In genomic region chr11:120824787-120825288, GRCm38 (mm10) we compare ENCODE assay signal across 8 mouse cellular contexts. TPM values are rescaled to one million over a fixed set of nuclear protein-coding genes. Genes with fewer than 3 reads are reported as not detected.
DNase-seq lines count a peak whose midpoint lies in the region; ATAC-seq and TF ChIP-seq lines count a peak whose summit lies in the region.

No protein-coding gene starts in this region.

- no peak for DNase-seq in heart, adult 11 months
- DNase-seq in ES-E14 (ENCODE audit: low read depth, low spot score), result no peak
- no peak for DNase-seq in right cerebral cortex, postnatal 36 days (ENCODE audit: low spot score in 2 of 2)
- no peak for DNase-seq in adipocyte (ENCODE audit: low spot score)

- in situ Hi-C loops in ES-E14 (cut with MboI; ENCODE audit: low sequenced_read_pairs in 2 of 2, unreplicated experiment in 2 of 2), result no loop called here

- H3K27ac ChIP-seq in heart, embryonic 13.5 days (replicated peaks), result peak overlapping the region; percentile 94
- H3K27ac ChIP-seq in ES-E14 (ENCODE audit: insufficient read depth, low read depth, low read length, poor library complexity, severe bottlenecking), result peak overlapping the region; percentile 50; the same call in 1 of the 2 replicates
- peak overlapping the region; percentile 99 for H3K27ac ChIP-seq in forebrain, embryonic 15.5 days (replicated peaks)
- peak overlapping the region; percentile 70 for H3K27ac ChIP-seq in liver, embryonic 16.5 days (ENCODE audit: low read length)

- no peaks in the 10 kb centered on the region for H3K9me3 ChIP-seq in heart, embryonic 13.5 days
- no peaks in the 10 kb centered on the region for H3K9me3 ChIP-seq in ES-E14 (ENCODE audit: control insufficient read depth, insufficient read depth, low read depth, low read length)
- H3K9me3 ChIP-seq in forebrain, embryonic 15.5 days, result no peaks in the 10 kb centered on the region
- H3K9me3 ChIP-seq in liver, embryonic 16.5 days (replicated peaks; ENCODE audit: control insufficient read depth, low read length), result no peaks in the 10 kb centered on the region

- no peaks in the 10 kb centered on the region for H3K27me3 ChIP-seq in heart, embryonic 13.5 days (replicated peaks)
- H3K27me3 ChIP-seq in forebrain, embryonic 15.5 days, result no peaks in the 10 kb centered on the region
- no peaks in the 10 kb centered on the region for H3K27me3 ChIP-seq in liver, embryonic 16.5 days (ENCODE audit: control insufficient read depth, insufficient read depth, low read depth, low read length)

- H3K4me1 ChIP-seq in heart, embryonic 13.5 days, result peaks cover 47% of the 10 kb centered on the region
- H3K4me1 ChIP-seq in ES-E14 (ENCODE audit: control insufficient read depth in 2 of 2, insufficient read depth in 2 of 2, low read length in 2 of 2, poor library complexity in 1 of 2), result peaks cover 4 to 31% of the 10 kb centered on the region in 2 experiments; a peak in 3 of 4 replicates
- H3K4me1 ChIP-seq in forebrain, embryonic 15.5 days, result peaks cover 42% of the 10 kb centered on the region
- peaks cover 31% of the 10 kb centered on the region for H3K4me1 ChIP-seq in liver, embryonic 16.5 days (ENCODE audit: control insufficient read depth, low read depth, low read length)

- under 1% methylated on average over 21 of the region's 21 CpGs for WGBS in heart, embryonic 13.5 days
- under 1% methylated on average over 21 of the region's 21 CpGs for WGBS in forebrain, embryonic 15.5 days
- under 1% methylated on average over 21 of the region's 21 CpGs for WGBS in liver, embryonic 16.5 days (ENCODE audit: insufficient replicate concordance)

- peak overlapping the region; percentile 94 for H3K9ac ChIP-seq in heart, embryonic 13.5 days
- H3K9ac ChIP-seq in ES-E14 (ENCODE audit: insufficient read depth, low read depth, low read length, poor library complexity, severe bottlenecking), result peak overlapping the region; percentile 94
- peak overlapping the region; percentile 83 for H3K9ac ChIP-seq in forebrain, embryonic 15.5 days (replicated peaks)
- peak overlapping the region; percentile 82 for H3K9ac ChIP-seq in liver, embryonic 16.5 days (ENCODE audit: low read depth, low read length)

- ATAC-seq in heart, embryonic 13.5 days (ENCODE audit: extremely low read depth, insufficient number of reproducible peaks, low FRiP score, low TSS enrichment), result no peak
- ATAC-seq in forebrain, embryonic 15.5 days (replicated peaks), result peak; percentile 8
- no peak for ATAC-seq in liver, embryonic 16.5 days (ENCODE audit: low read depth)
- ATAC-seq in megakaryocyte progenitor cell, adult 5-6 weeks (replicated peaks; ENCODE audit: poor library complexity), result no peak

- H3K4me3 ChIP-seq in heart, embryonic 13.5 days, result peak overlapping the region; percentile 74
- peak overlapping the region; percentile 79 to 87 for H3K4me3 ChIP-seq in ES-E14 (ENCODE audit: insufficient read depth in 1 of 2, low read depth in 1 of 2, low read length in 2 of 2, poor library complexity in 1 of 2, severe bottlenecking in 1 of 2)
- H3K4me3 ChIP-seq in forebrain, embryonic 15.5 days, result peak overlapping the region; percentile 79
- peak overlapping the region; percentile 75 for H3K4me3 ChIP-seq in liver, embryonic 16.5 days (ENCODE audit: low read depth, low read length)

- peaks cover 26% of the 10 kb centered on the region for H3K36me3 ChIP-seq in heart, embryonic 13.5 days
- H3K36me3 ChIP-seq in ES-E14 (ENCODE audit: control insufficient read depth, insufficient read depth, low read length, poor library complexity, severe bottlenecking), result peaks cover 26% of the 10 kb centered on the region
- peaks cover 20% of the 10 kb centered on the region for H3K36me3 ChIP-seq in forebrain, embryonic 15.5 days
- H3K36me3 ChIP-seq in liver, embryonic 16.5 days (ENCODE audit: control insufficient read depth, insufficient read depth), result peaks cover 4% of the 10 kb centered on the region

- peak overlapping the region; percentile 98 for H3K4me2 ChIP-seq in heart, embryonic 13.5 days
- H3K4me2 ChIP-seq in forebrain, embryonic 15.5 days (replicated peaks), result peak overlapping the region; percentile 94
- H3K4me2 ChIP-seq in liver, embryonic 16.5 days (ENCODE audit: low read depth, low read length), result peak overlapping the region; percentile 99

TF ChIP-seq in ES-E14, 5 proteins besides CTCF, POLR2A, EP300 and RAD21:
- no peak for TF ChIP-seq HCFC1 (IDR thresholded peaks at IDR 0.05; ENCODE audit: borderline replicate concordance, insufficient read depth, low read length)
- no peak for TF ChIP-seq MAFK (IDR thresholded peaks at IDR 0.05; ENCODE audit: insufficient read depth, low read depth, low read length)
- no peak for TF ChIP-seq CHD2 (IDR thresholded peaks at IDR 0.05; ENCODE audit: low read depth, low read length)
- TF ChIP-seq ZNF384 (IDR thresholded peaks at IDR 0.05; ENCODE audit: low read depth, low read length), result no peak
- no peak for TF ChIP-seq ZC3H11A (IDR thresholded peaks at IDR 0.05; ENCODE audit: borderline replicate concordance, low read depth, low read length)
TF ChIP-seq in ES-E14: peak in this region for 0.

RNA-seq across cellular contexts. Expression of gene Fasn, which starts 0.5 kb away (rescaled TPM):
- polyA plus RNA-seq in heart, embryonic 13.5 days (2015; fragmentation: Nextera tagmentation; extraction: Ambion mirVana), result 23.2 and 26.4 TPM in 2 replicates
- total RNA-seq in ES-E14 (2012; rRNA removed), result 210 and 251 TPM in 2 replicates
- polyA plus RNA-seq in forebrain, embryonic 15.5 days (2015; fragmentation: Nextera tagmentation; extraction: Ambion mirVana), result 78.3 and 80.6 TPM in 2 replicates
- polyA plus RNA-seq in liver, embryonic 16.5 days (2015; fragmentation: Nextera tagmentation; extraction: Ambion mirVana), result 20.3 and 24.2 TPM in 2 replicates
- total RNA-seq in megakaryocyte progenitor cell, adult 5-6 weeks (2015), result 44.3 and 66.8 TPM in 2 replicates
- total RNA-seq in megakaryocyte progenitor cell, adult 5-6 weeks (2017), result 32.9 and 36.1 TPM in 2 replicates

RNA-seq across cellular contexts. Expression of gene Dus1l, which starts 28.6 kb away (rescaled TPM):
- polyA plus RNA-seq in heart, embryonic 13.5 days (2015; fragmentation: Nextera tagmentation; extraction: Ambion mirVana), result 40.8 and 45.2 TPM in 2 replicates
- total RNA-seq in ES-E14 (2012; rRNA removed), result 101 and 124 TPM in 2 replicates
- polyA plus RNA-seq in forebrain, embryonic 15.5 days (2015; fragmentation: Nextera tagmentation; extraction: Ambion mirVana), result 50.0 and 50.1 TPM in 2 replicates
- polyA plus RNA-seq in liver, embryonic 16.5 days (2015; fragmentation: Nextera tagmentation; extraction: Ambion mirVana), result 51.4 and 51.6 TPM in 2 replicates
- total RNA-seq in megakaryocyte progenitor cell, adult 5-6 weeks (2015), result 65.0 and 77.7 TPM in 2 replicates
- 53.8 and 60.4 TPM in 2 replicates for total RNA-seq in megakaryocyte progenitor cell, adult 5-6 weeks (2017)

RNA-seq across cellular contexts. Expression of gene Gps1, which starts 40.8 kb away (rescaled TPM):
- 139 and 146 TPM in 2 replicates for polyA plus RNA-seq in heart, embryonic 13.5 days (2015; fragmentation: Nextera tagmentation; extraction: Ambion mirVana)
- total RNA-seq in ES-E14 (2012; rRNA removed), result 289 and 378 TPM in 2 replicates
- polyA plus RNA-seq in forebrain, embryonic 15.5 days (2015; fragmentation: Nextera tagmentation; extraction: Ambion mirVana), result 276 and 287 TPM in 2 replicates
- polyA plus RNA-seq in liver, embryonic 16.5 days (2015; fragmentation: Nextera tagmentation; extraction: Ambion mirVana), result 61.6 and 64.7 TPM in 2 replicates
- total RNA-seq in megakaryocyte progenitor cell, adult 5-6 weeks (2015), result 81.2 and 99.9 TPM in 2 replicates
- total RNA-seq in megakaryocyte progenitor cell, adult 5-6 weeks (2017), result 90.0 and 93.4 TPM in 2 replicates

RNA-seq across cellular contexts. Expression of gene Rfng, which starts 40.8 kb away (rescaled TPM):
- polyA plus RNA-seq in heart, embryonic 13.5 days (2015; fragmentation: Nextera tagmentation; extraction: Ambion mirVana), result 21.4 and 24.5 TPM in 2 replicates
- 18.8 and 28.6 TPM in 2 replicates for total RNA-seq in ES-E14 (2012; rRNA removed)
- polyA plus RNA-seq in forebrain, embryonic 15.5 days (2015; fragmentation: Nextera tagmentation; extraction: Ambion mirVana), result 88.5 and 94.5 TPM in 2 replicates
- 8.6 and 11.5 TPM in 2 replicates for polyA plus RNA-seq in liver, embryonic 16.5 days (2015; fragmentation: Nextera tagmentation; extraction: Ambion mirVana)
- total RNA-seq in megakaryocyte progenitor cell, adult 5-6 weeks (2015), result 11.6 and 12.2 TPM in 2 replicates
- 2.7 and 5.2 TPM in 2 replicates for total RNA-seq in megakaryocyte progenitor cell, adult 5-6 weeks (2017)
